Comparison of ENCODE assay signal across 10 mouse cellular contexts in the genomic region with DNA sequence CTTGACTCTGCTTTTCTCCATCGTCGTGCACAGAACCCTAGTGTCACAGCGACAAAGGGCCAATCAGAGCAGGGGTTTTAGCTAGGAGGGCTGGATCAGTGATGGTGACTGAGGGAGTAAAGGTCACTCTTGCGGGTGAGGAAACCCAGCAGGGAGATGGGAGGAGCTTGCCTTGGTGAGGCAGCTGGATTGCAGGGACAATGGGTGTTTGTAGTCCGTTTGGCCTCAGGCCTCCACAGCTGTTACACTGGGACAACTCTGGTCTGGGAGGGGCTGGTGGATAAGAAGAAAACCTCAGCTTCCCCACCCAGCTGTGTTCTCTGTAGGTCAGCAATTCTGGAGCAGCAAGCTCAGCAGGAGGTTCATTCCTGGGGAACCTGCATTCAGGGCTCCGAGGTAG.
DNase-seq lines count a peak whose midpoint lies in the region; ATAC-seq and TF ChIP-seq lines count a peak whose summit lies in the region.
"Had no signal": no experiment of that assay in that cellular context is flagged by ENCODE, and none has a peak within 500 bp of the region (broad histone marks: within the 10 kb centered on the region; RNA-seq: fewer than 3 reads in every experiment).

No protein-coding gene starts in this region.

- no peak for TF ChIP-seq POLR2A in heart, adult 2 months (IDR thresholded peaks at IDR 0.05; ENCODE audit: insufficient read depth, low read depth, low read length)

- peak; percentile 52 to 71 for DNase-seq in heart, adult 2 months
- DNase-seq in heart, embryonic 10.5 days (ENCODE audit: low spot score), result no peak
- peak; percentile 85 for DNase-seq in R1 (ENCODE audit: low read depth, low spot score)
- no peak for DNase-seq in forebrain, embryonic 14.5 days (ENCODE audit: low spot score)
- DNase-seq in kidney, postnatal 0 days (ENCODE audit: low spot score), result no peak
- no peak for DNase-seq in testis, postnatal 10 days (ENCODE audit: low spot score)
- DNase-seq in thymus, postnatal 0 days (ENCODE audit: low spot score), result no peak

- no peaks in the 10 kb centered on the region for H3K36me3 ChIP-seq in heart, adult 2 months (ENCODE audit: control insufficient read depth, insufficient read depth, low read length)
- no peaks in the 10 kb centered on the region for H3K36me3 ChIP-seq in heart, embryonic 10.5 days
- no peaks in the 10 kb centered on the region for H3K36me3 ChIP-seq in forebrain, embryonic 14.5 days (ENCODE audit: control insufficient read depth, insufficient read depth, low read length)
- no peaks in the 10 kb centered on the region for H3K36me3 ChIP-seq in kidney, postnatal 0 days (ENCODE audit: insufficient read depth, low read length)
- H3K36me3 ChIP-seq in midbrain, embryonic 15.5 days (replicated peaks), result no peaks in the 10 kb centered on the region
- H3K36me3 ChIP-seq: neural tube, embryonic 13.5 days had no signal

- no peak overlapping the region for H3K4me3 ChIP-seq in heart, adult 2 months
- H3K4me3 ChIP-seq in heart, embryonic 10.5 days, result no peak overlapping the region
- H3K4me3 ChIP-seq in forebrain, embryonic 14.5 days (ENCODE audit: low read depth, low read length), result no peak overlapping the region
- no peak overlapping the region for H3K4me3 ChIP-seq in kidney, postnatal 0 days (replicated peaks; ENCODE audit: low read depth, low read length)
- no peak overlapping the region for H3K4me3 ChIP-seq in midbrain, embryonic 15.5 days
- H3K4me3 ChIP-seq: neural tube, embryonic 13.5 days had no signal

- no peaks in the 10 kb centered on the region for H3K27me3 ChIP-seq in heart, adult 2 months (ENCODE audit: control insufficient read depth, insufficient read depth, low read length)
- H3K27me3 ChIP-seq in heart, embryonic 10.5 days (ENCODE audit: insufficient read depth, poor library complexity, severe bottlenecking), result no peaks in the 10 kb centered on the region
- H3K27me3 ChIP-seq in forebrain, embryonic 14.5 days (replicated peaks; ENCODE audit: control insufficient read depth, insufficient read depth, low read length), result no peaks in the 10 kb centered on the region
- H3K27me3 ChIP-seq in kidney, postnatal 0 days (ENCODE audit: insufficient read depth, low read length), result no peaks in the 10 kb centered on the region
- H3K27me3 ChIP-seq in midbrain, embryonic 15.5 days (replicated peaks), result no peaks in the 10 kb centered on the region
- H3K27me3 ChIP-seq: neural tube, embryonic 13.5 days; Patski had no signal

- TF ChIP-seq EP300 in heart, adult 2 months (IDR thresholded peaks at IDR 0.05; ENCODE audit: insufficient read depth, low read depth, low read length), result no peak

- no peak overlapping the region for H3K9ac ChIP-seq in heart, adult 2 months (ENCODE audit: low read depth, low read length)
- no peak overlapping the region for H3K9ac ChIP-seq in forebrain, embryonic 14.5 days (ENCODE audit: low read length)
- H3K9ac ChIP-seq in kidney, postnatal 0 days (ENCODE audit: low read depth, low read length), result no peak overlapping the region
- no peak overlapping the region for H3K9ac ChIP-seq in midbrain, embryonic 15.5 days
- H3K9ac ChIP-seq: neural tube, embryonic 13.5 days had no signal

- H3K4me2 ChIP-seq in forebrain, embryonic 14.5 days (ENCODE audit: low read length), result no peak overlapping the region
- H3K4me2 ChIP-seq in kidney, postnatal 0 days (ENCODE audit: low read length), result no peak overlapping the region
- H3K4me2 ChIP-seq in midbrain, embryonic 15.5 days, result no peak overlapping the region
- H3K4me2 ChIP-seq: neural tube, embryonic 13.5 days had no signal

- no peaks in the 10 kb centered on the region; the same call in 1 of the 2 replicates for H3K9me3 ChIP-seq in heart, embryonic 10.5 days
- no peaks in the 10 kb centered on the region; the same call in 1 of the 2 replicates for H3K9me3 ChIP-seq in forebrain, embryonic 14.5 days (replicated peaks; ENCODE audit: control insufficient read depth, low read length)
- H3K9me3 ChIP-seq in kidney, postnatal 0 days (replicated peaks; ENCODE audit: low read length), result no peaks in the 10 kb centered on the region
- H3K9me3 ChIP-seq in midbrain, embryonic 15.5 days, result no peaks in the 10 kb centered on the region

- 50% methylated on average over 6 of the region's 6 CpGs for WGBS in heart, adult 2 months
- WGBS in heart, embryonic 10.5 days, result 31% methylated on average over 6 of the region's 6 CpGs
- 26% methylated on average over 6 of the region's 6 CpGs for WGBS in forebrain, embryonic 14.5 days
- WGBS in kidney, postnatal 0 days, result 39% methylated on average over 6 of the region's 6 CpGs
- 17% methylated on average over 6 of the region's 6 CpGs for WGBS in midbrain, embryonic 15.5 days

- no peak for TF ChIP-seq CTCF in heart, adult 2 months (IDR thresholded peaks at IDR 0.05)
- TF ChIP-seq CTCF in kidney, postnatal 0 days (IDR thresholded peaks at IDR 0.05; ENCODE audit: low read depth), result no peak

- H3K4me1 ChIP-seq in heart, adult 2 months (ENCODE audit: control insufficient read depth, insufficient read depth, low read length), result no peaks in the 10 kb centered on the region
- 0 out of 2 replicates have a peak, but pooled peaks cover 5% of the 10 kb centered on the region for H3K4me1 ChIP-seq in heart, embryonic 10.5 days
- H3K4me1 ChIP-seq in forebrain, embryonic 14.5 days (ENCODE audit: control insufficient read depth, insufficient read depth, low read length), result 0 out of 2 replicates have a peak, but pooled peaks cover 4% of the 10 kb centered on the region
- H3K4me1 ChIP-seq in kidney, postnatal 0 days (replicated peaks; ENCODE audit: insufficient read depth, low read length), result no peaks in the 10 kb centered on the region
- H3K4me1 ChIP-seq in midbrain, embryonic 15.5 days, result peaks cover 9% of the 10 kb centered on the region

- no peaks in the 10 kb centered on the region for H3K79me2 ChIP-seq in heart, adult 2 months (replicated peaks; ENCODE audit: control insufficient read depth, insufficient read depth, low read length)

- 0 out of 2 replicates have a peak, but pooled peaks have one; percentile 34 for ATAC-seq in forebrain, embryonic 14.5 days
- ATAC-seq in kidney, postnatal 0 days (replicated peaks; ENCODE audit: low FRiP score, low read depth), result 0 out of 2 replicates have a peak, but pooled peaks have one; percentile 46
- no peak for ATAC-seq in midbrain, embryonic 15.5 days (replicated peaks)
- ATAC-seq: Patski had no signal

- H3K27ac ChIP-seq in heart, adult 2 months, result no peak overlapping the region
- no peak overlapping the region for H3K27ac ChIP-seq in heart, embryonic 10.5 days
- H3K27ac ChIP-seq in forebrain, embryonic 14.5 days (ENCODE audit: low read depth, low read length), result no peak overlapping the region
- H3K27ac ChIP-seq in kidney, postnatal 0 days, result no peak overlapping the region
- H3K27ac ChIP-seq in midbrain, embryonic 15.5 days, result peak overlapping the region; percentile 23; the same call in 1 of the 2 replicates
- H3K27ac ChIP-seq: neural tube, embryonic 13.5 days had no signal

- intact Hi-C loops in heart, adult 2 months (cut with DNase I), result no loop called here

Comparison
In these comparisons a context has a peak if more than half of its experiments do, and no peak if none do; other contexts are left out.
1. DNase-seq: peak in heart, adult 2 months (2 of 2) and R1 (single experiment); none in heart, embryonic 10.5 days (single experiment), forebrain, embryonic 14.5 days (single experiment), kidney, postnatal 0 days (single experiment), testis, postnatal 10 days (single experiment) and thymus, postnatal 0 days (single experiment).